Mouse (Mus musculus): ENCODE data around the gene Tshb. TPM values are rescaled to one million over a fixed set of nuclear protein-coding genes. Genes with fewer than 3 reads are reported as not detected.

Tshb gene
- polyA plus RNA-seq, 1 experiment from 2014 or later = 0.15 TPM

DNA sequence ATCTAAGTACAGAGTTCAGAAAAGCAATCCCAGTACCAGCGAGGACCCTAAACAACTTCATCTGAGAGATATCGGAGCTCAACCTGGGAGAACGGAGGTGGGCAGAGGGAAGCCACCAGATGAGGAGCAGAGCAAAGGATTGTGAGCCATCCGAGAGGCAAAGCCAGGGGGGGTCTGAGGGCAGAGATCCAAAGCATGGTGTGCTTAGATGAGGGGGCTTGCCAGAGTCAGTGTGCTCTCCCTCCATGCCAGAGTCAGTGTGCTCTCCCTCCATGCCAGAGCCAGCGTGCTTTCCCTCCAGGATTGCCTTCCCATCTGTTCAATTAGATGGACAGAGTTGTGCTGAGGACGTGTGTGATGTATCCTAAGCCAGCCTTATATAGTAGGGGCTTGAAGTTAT, 45.4 kb downstream of the Tshb start:
- no peak overlapping the region for H3K27ac ChIP-seq (replicated peaks in 1 of 2; ENCODE audit: control insufficient read depth in 1 of 2, insufficient read depth in 1 of 2, low read depth in 2 of 2, low read length in 2 of 2)
- 0 out of 2 replicates have a peak overlapping the region, but pooled peaks have one; percentile 21 for H3K4me2 ChIP-seq (ENCODE audit: low read length)
- no peak for ATAC-seq (ENCODE audit: insufficient number of reproducible peaks, insufficient read depth, low FRiP score, low read depth)
- H3K9me3 ChIP-seq (ENCODE audit: control insufficient read depth, low read length) = no peaks in the 10 kb centered on the region
- H3K9ac ChIP-seq (ENCODE audit: low read length) = 0 out of 2 replicates have a peak overlapping the region, but pooled peaks have one; percentile 30
- H3K4me3 ChIP-seq (ENCODE audit: control insufficient read depth in 1 of 2, insufficient read depth in 1 of 2, low read depth in 1 of 2, low read length in 2 of 2) = no peak overlapping the region
- H3K4me1 ChIP-seq (ENCODE audit: control insufficient read depth in 2 of 2, insufficient read depth in 2 of 2, low read length in 2 of 2) = peaks cover 16 to 48% of the 10 kb centered on the region in 2 experiments
- WGBS = 74% methylated on average over 6 of the region's 6 CpGs
- H3K36me3 ChIP-seq (ENCODE audit: control insufficient read depth, insufficient read depth, low read length) = no peaks in the 10 kb centered on the region
- no peaks in the 10 kb centered on the region for H3K27me3 ChIP-seq (ENCODE audit: control insufficient read depth, insufficient read depth, low read length)

DNA sequence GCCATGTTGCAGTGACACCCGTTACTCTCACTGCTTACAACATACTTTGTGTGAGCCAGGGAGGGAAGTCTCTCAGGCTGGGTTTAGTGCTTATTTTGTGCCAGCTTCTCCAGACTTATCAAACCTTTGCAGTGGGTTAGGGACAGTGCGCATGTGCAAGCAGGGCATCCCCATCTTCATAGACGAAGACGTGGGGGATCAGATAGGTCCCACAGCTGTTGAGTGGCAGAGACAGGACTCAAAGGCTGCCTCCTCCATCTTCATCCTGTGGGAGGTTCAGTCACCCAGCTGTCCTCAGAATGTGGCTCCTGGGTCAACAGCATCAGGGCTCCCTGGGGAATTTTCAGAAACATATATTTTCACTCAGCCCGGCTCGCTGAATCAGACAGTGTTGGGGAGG, 46.1 kb downstream of the Tshb start:
- no peak overlapping the region for H3K9ac ChIP-seq (ENCODE audit: low read length)
- ATAC-seq (ENCODE audit: insufficient number of reproducible peaks, insufficient read depth, low FRiP score, low read depth) = no peak
- H3K4me2 ChIP-seq (ENCODE audit: low read length) = peak overlapping the region; percentile 91; the same call in 1 of the 2 replicates
- H3K36me3 ChIP-seq (ENCODE audit: control insufficient read depth, insufficient read depth, low read length) = no peaks in the 10 kb centered on the region
- H3K27me3 ChIP-seq (ENCODE audit: control insufficient read depth, insufficient read depth, low read length) = no peaks in the 10 kb centered on the region
- H3K4me3 ChIP-seq (ENCODE audit: control insufficient read depth in 1 of 2, insufficient read depth in 1 of 2, low read depth in 1 of 2, low read length in 2 of 2) = no peak overlapping the region
- no peaks in the 10 kb centered on the region for H3K9me3 ChIP-seq (ENCODE audit: control insufficient read depth, low read length)
- H3K27ac ChIP-seq (replicated peaks in 1 of 2; ENCODE audit: control insufficient read depth in 1 of 2, insufficient read depth in 1 of 2, low read depth in 2 of 2, low read length in 2 of 2) = no peak overlapping the region
- peaks cover 15 to 44% of the 10 kb centered on the region in 2 experiments for H3K4me1 ChIP-seq (ENCODE audit: control insufficient read depth in 2 of 2, insufficient read depth in 2 of 2, low read length in 2 of 2)
- whole genome bisulfite sequencing = 66% methylated on average over 6 of the region's 6 CpGs

DNA sequence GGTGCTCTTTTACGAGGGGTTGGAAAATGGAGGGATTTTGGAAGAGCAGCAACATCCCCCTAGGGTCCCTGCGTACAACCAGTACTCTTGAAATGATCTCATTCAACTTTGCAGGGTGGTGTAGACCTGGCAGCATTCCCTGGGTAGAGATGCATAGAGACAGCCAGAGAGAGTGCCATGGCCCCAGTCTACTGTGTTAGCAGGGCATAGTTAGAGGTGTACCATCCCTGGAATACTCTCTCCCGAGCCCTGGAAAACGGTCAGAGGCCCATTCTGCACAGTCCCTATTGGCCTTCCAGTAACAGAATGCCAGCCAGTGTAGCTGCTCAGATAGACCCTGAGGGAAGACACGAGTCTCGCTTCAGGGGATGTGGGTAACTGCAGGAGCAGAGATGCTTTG, 46.9 kb downstream of the Tshb start:
- H3K9ac ChIP-seq (ENCODE audit: low read length) = peak overlapping the region; percentile 89
- WGBS = 30% methylated on average over 6 of the region's 6 CpGs
- H3K9me3 ChIP-seq (ENCODE audit: control insufficient read depth, low read length) = no peaks in the 10 kb centered on the region
- H3K4me1 ChIP-seq (ENCODE audit: control insufficient read depth in 2 of 2, insufficient read depth in 2 of 2, low read length in 2 of 2) = peaks cover 13 to 41% of the 10 kb centered on the region in 2 experiments
- peak overlapping the region; percentile 91 for H3K4me2 ChIP-seq (ENCODE audit: low read length)
- H3K36me3 ChIP-seq (ENCODE audit: control insufficient read depth, insufficient read depth, low read length) = no peaks in the 10 kb centered on the region
- H3K27me3 ChIP-seq (ENCODE audit: control insufficient read depth, insufficient read depth, low read length) = no peaks in the 10 kb centered on the region
- peak overlapping the region in 1 of 2 experiments; percentile 96; a peak in 1 of 4 replicates for H3K27ac ChIP-seq (replicated peaks in 1 of 2; ENCODE audit: control insufficient read depth in 1 of 2, insufficient read depth in 1 of 2, low read depth in 2 of 2, low read length in 2 of 2)
- peak overlapping the region; percentile 90 for H3K4me3 ChIP-seq (ENCODE audit: control insufficient read depth in 1 of 2, insufficient read depth in 1 of 2, low read depth in 1 of 2, low read length in 2 of 2)
- ATAC-seq (ENCODE audit: insufficient number of reproducible peaks, insufficient read depth, low FRiP score, low read depth) = no peak

DNA sequence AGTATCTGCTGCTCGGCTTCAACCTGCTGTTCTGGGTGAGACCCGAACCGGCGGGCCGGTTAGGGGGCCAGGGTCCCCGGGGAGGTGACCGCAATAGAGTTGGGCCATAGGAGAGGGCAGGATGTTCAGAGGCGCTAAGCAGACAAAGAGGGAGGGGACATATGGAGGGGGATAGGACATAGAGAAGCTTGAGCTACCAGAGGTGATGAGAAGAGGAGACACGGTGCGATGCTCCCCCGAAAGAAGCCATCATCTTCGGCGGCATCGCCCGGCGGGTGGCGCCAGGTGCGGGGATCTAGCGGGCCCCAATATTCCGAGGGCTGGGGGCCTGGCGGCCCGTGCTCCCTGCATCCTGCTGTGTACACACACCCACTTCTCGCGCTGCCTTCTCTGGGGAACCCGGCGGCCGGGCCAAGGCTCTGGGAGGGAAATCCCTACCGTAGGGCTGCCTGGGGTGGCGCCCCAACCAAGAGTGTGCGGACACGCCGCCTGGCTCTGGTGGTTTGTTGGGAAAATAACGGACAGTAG, 47.4 kb downstream of the Tshb start:
- Histone ChIP-seq H3K27ac (replicated peaks in 1 of 2; ENCODE audit: control insufficient read depth in 1 of 2, insufficient read depth in 1 of 2, low read depth in 2 of 2, low read length in 2 of 2) (peak overlapping the region; percentile 60 to 96), H3K4me2 (ENCODE audit: low read length) (peak overlapping the region; percentile 91), H3K9ac (ENCODE audit: low read length) (peak overlapping the region; percentile 89), H3K4me3 (ENCODE audit: control insufficient read depth in 1 of 2, insufficient read depth in 1 of 2, low read depth in 1 of 2, low read length in 2 of 2) (peak overlapping the region; percentile 90), H3K4me1 (ENCODE audit: control insufficient read depth in 2 of 2, insufficient read depth in 2 of 2, low read length in 2 of 2) (peaks cover 13 to 41% of the 10 kb centered on the region in 2 experiments), H3K9me3 (ENCODE audit: control insufficient read depth, low read length) (no peaks in the 10 kb centered on the region), H3K27me3 (ENCODE audit: control insufficient read depth, insufficient read depth, low read length) (no peaks in the 10 kb centered on the region), H3K36me3 (ENCODE audit: control insufficient read depth, insufficient read depth, low read length) (no peaks in the 10 kb centered on the region)
- ATAC-seq (ENCODE audit: insufficient number of reproducible peaks, insufficient read depth, low FRiP score, low read depth) = peak; percentile 49
- under 1% methylated on average over 30 of the region's 33 CpGs for WGBS

DNA sequence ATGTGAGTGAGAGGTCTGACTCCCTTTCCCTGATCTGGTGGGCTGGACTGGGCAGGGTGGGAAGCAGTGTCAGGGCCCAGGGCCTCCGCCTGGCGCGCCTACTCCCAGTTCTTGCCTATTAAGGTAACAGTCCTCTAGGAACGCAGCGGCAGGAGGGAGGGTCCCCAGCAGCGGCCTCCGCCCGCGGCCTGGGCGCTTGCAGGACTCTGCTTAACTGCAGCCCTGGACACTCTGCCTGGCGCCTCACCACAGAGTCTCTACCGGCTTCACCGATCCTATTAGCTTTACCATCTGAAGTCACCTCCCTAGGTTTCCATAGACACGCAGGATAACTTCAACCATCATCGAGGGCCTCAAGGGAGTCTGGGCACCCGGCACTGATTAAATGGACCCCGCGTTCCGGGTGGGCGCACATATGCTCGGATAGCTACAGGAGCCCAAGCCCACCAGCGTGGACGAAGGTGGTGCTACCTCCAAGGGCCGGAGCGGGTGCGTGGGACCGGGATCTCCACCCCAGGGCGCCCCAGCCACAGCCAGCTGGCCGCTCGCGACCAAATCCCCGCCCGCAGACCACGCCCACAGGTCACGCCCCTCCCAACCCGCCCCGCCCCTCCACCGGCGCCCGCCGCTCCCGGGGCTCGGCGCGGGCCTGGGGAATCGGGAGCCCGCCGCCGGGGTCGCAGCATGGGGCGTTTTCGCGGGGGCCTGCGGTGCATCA, 48.0 kb downstream of the Tshb start, which contains the start of gene Tspan2:
TSS of gene Tspan2 (plus strand) at position 217 of the 718 bp plus-strand sequence.
- peak; percentile 86 for ATAC-seq (ENCODE audit: insufficient number of reproducible peaks, insufficient read depth, low FRiP score, low read depth)
- H3K4me2 ChIP-seq (ENCODE audit: low read length) = peak within 1 kb of the TSS; percentile 91
- H3K27me3 ChIP-seq (ENCODE audit: control insufficient read depth, insufficient read depth, low read length) = no peaks in the 10 kb centered on the region
- peak within 1 kb of the TSS; percentile 96 to 97 for H3K27ac ChIP-seq (replicated peaks in 1 of 2; ENCODE audit: control insufficient read depth in 1 of 2, insufficient read depth in 1 of 2, low read depth in 2 of 2, low read length in 2 of 2)
- H3K9me3 ChIP-seq (ENCODE audit: control insufficient read depth, low read length) = no peaks in the 10 kb centered on the region
- H3K4me3 ChIP-seq (ENCODE audit: control insufficient read depth in 1 of 2, insufficient read depth in 1 of 2, low read depth in 1 of 2, low read length in 2 of 2) = peak within 1 kb of the TSS; percentile 90
- H3K36me3 ChIP-seq (ENCODE audit: control insufficient read depth, insufficient read depth, low read length) = no peaks in the 10 kb centered on the region
- H3K4me1 ChIP-seq (ENCODE audit: control insufficient read depth in 2 of 2, insufficient read depth in 2 of 2, low read length in 2 of 2) = peaks cover 13 to 41% of the 10 kb centered on the region in 2 experiments
- WGBS = under 1% methylated on average over 53 of the region's 54 CpGs
- H3K9ac ChIP-seq (ENCODE audit: low read length) = peak within 1 kb of the TSS; percentile 89

DNA sequence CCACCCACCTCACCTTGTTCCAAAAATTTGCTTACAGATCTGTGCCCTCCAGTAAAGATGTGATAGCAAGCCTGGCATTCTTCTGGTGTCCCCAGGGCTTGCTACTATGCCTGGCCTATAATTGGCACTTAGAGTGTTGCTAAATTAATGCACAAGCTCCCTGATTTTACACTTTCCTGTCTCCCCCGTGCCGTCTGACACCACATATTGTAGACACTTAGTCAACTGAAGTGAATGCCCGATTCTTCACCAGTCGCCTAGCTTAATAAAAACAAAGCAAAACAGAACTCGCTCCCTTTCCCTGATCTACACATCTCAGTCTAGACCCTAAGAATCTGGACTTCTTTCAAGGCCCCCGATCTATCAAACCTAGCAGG, 48.6 kb downstream of the Tshb start:
- H3K4me3 ChIP-seq (ENCODE audit: control insufficient read depth in 1 of 2, insufficient read depth in 1 of 2, low read depth in 1 of 2, low read length in 2 of 2) = peak overlapping the region; percentile 90
- no peak for ATAC-seq (ENCODE audit: insufficient number of reproducible peaks, insufficient read depth, low FRiP score, low read depth)
- peak overlapping the region; percentile 96 to 97 for H3K27ac ChIP-seq (replicated peaks in 1 of 2; ENCODE audit: control insufficient read depth in 1 of 2, insufficient read depth in 1 of 2, low read depth in 2 of 2, low read length in 2 of 2)
- peak overlapping the region; percentile 91 for H3K4me2 ChIP-seq (ENCODE audit: low read length)
- 13% methylated on average over 6 of the region's 6 CpGs for WGBS
- no peaks in the 10 kb centered on the region for H3K9me3 ChIP-seq (ENCODE audit: control insufficient read depth, low read length)
- H3K27me3 ChIP-seq (ENCODE audit: control insufficient read depth, insufficient read depth, low read length) = no peaks in the 10 kb centered on the region
- peak overlapping the region; percentile 89 for H3K9ac ChIP-seq (ENCODE audit: low read length)
- H3K4me1 ChIP-seq (ENCODE audit: control insufficient read depth in 2 of 2, insufficient read depth in 2 of 2, low read length in 2 of 2) = peaks cover 12 to 37% of the 10 kb centered on the region in 2 experiments
- H3K36me3 ChIP-seq (ENCODE audit: control insufficient read depth, insufficient read depth, low read length) = no peaks in the 10 kb centered on the region

DNA sequence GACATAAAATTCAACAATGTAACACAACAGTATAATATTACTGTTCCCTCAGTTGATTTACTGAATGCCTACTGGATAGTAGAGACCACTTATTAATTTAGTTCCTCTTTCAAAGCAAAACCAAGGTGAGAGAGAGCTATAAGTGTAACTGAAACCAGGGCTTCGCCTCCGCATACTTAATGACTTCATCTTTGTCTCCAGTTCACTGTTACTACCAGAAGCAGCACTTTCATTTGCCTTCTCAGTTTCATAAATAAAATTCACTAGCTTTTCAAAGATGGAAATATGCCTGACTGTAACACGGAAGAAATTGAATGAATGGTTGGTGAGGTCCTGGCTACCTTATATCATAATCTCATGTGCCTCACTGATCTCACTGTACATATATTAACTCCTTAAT, 49.5 kb downstream of the Tshb start:
- H3K4me3 ChIP-seq (ENCODE audit: control insufficient read depth in 1 of 2, insufficient read depth in 1 of 2, low read depth in 1 of 2, low read length in 2 of 2) = no peak overlapping the region
- no peak overlapping the region for H3K4me2 ChIP-seq (ENCODE audit: low read length)
- peaks cover 8 to 29% of the 10 kb centered on the region in 2 experiments for H3K4me1 ChIP-seq (ENCODE audit: control insufficient read depth in 2 of 2, insufficient read depth in 2 of 2, low read length in 2 of 2)
- peak overlapping the region in 1 of 2 experiments; percentile 96; a peak in 1 of 4 replicates for H3K27ac ChIP-seq (replicated peaks in 1 of 2; ENCODE audit: control insufficient read depth in 1 of 2, insufficient read depth in 1 of 2, low read depth in 2 of 2, low read length in 2 of 2)
- H3K9me3 ChIP-seq (ENCODE audit: control insufficient read depth, low read length) = no peaks in the 10 kb centered on the region
- no peak overlapping the region for H3K9ac ChIP-seq (ENCODE audit: low read length)
- ATAC-seq (ENCODE audit: insufficient number of reproducible peaks, insufficient read depth, low FRiP score, low read depth) = no peak
- H3K36me3 ChIP-seq (ENCODE audit: control insufficient read depth, insufficient read depth, low read length) = no peaks in the 10 kb centered on the region
- 90% methylated on average over 3 of the region's 3 CpGs for WGBS
- no peaks in the 10 kb centered on the region for H3K27me3 ChIP-seq (ENCODE audit: control insufficient read depth, insufficient read depth, low read length)

Measured in heart, embryonic 14.5 days (tissue).